Mouse (Mus musculus) stomach, embryonic 14.5 days (tissue): ENCODE measurements around the gene Scn3a. TPM values are rescaled to one million over a fixed set of nuclear protein-coding genes. Genes with fewer than 3 reads are reported as not detected.

ENCODE experiments used
- ATAC-seq: fragments of 200-750 bp; cut with Nextera tagmentation; 2 replicates; pipeline ENCODE4 v1.8.0; 2017; ENCODE audit warnings: low read depth, moderate TSS enrichment; ENCODE audit not compliant: insufficient number of reproducible peaks, insufficient read depth, low FRiP score
- H3K27ac ChIP-seq: fragments of 300-500 bp; sonication (generic); 2 replicates; pipeline ENCODE4 v1.5.1; 2014; ENCODE audit warnings: mild to moderate bottlenecking, low read length, moderate library complexity, mixed read lengths
- H3K27me3 ChIP-seq: fragments of 300-500 bp; sonication (generic); 2 replicates; pipeline ENCODE4 v1.6.1; 2014; ENCODE audit warnings: low read length, control low read depth, mixed read lengths; ENCODE audit not compliant: control insufficient read depth, insufficient read depth
- H3K36me3 ChIP-seq: fragments of 300-500 bp; sonication (generic); 2 replicates; pipeline ENCODE4 v1.6.1; 2014; ENCODE audit warnings: mild to moderate bottlenecking, control low read depth, low read length, moderate library complexity, mixed read lengths; ENCODE audit not compliant: control insufficient read depth, insufficient read depth
- H3K4me1 ChIP-seq: fragments of 300-500 bp; sonication (generic); 2 replicates; pipeline ENCODE4 v1.6.1; 2014; ENCODE audit warnings: low read length, control low read depth, mixed read lengths; ENCODE audit not compliant: control insufficient read depth, insufficient read depth
- H3K4me2 ChIP-seq: fragments of 300-500 bp; sonication (generic); replicated peaks from 2 replicates; pipeline ENCODE4 v1.6.1; 2014; ENCODE audit warnings: low read depth, low read length, control low read depth
- H3K4me3 ChIP-seq: fragments of 300-500 bp; sonication (generic); 2 replicates; pipeline ENCODE4 v1.5.1; 2014; ENCODE audit warnings: low read depth, low read length, control low read depth
- H3K9ac ChIP-seq: fragments of 300-500 bp; sonication (generic); replicated peaks from 2 replicates; pipeline ENCODE4 v1.6.1; 2014; ENCODE audit warnings: low read depth, mild to moderate bottlenecking, control low read depth, low read length, moderate library complexity, mixed read lengths
- H3K9me3 ChIP-seq: fragments of 300-500 bp; sonication (generic); 2 replicates; pipeline ENCODE4 v1.6.1; 2016; ENCODE audit warnings: low read depth, low read length, control low read depth; ENCODE audit not compliant: control insufficient read depth
- WGBS: fragments of 180-500 bp; shearing (Covaris S2); extraction: QIAGEN DNeasy Blood & Tissue Kit; methylation state at CpG from one replicate; pipeline ENCODE4 v1.1.7; 2014; 5-methylcytosine and 5-hydroxymethylcytosine counted together
- polyA plus RNA-seq: library from polyadenylated mRNA; unstranded; fragments of >200 nt; fragmentation: Nextera tagmentation; extraction: Ambion mirVana; gene quantifications from 2 replicates; pipeline ENCODE4 v1.2.1, GENCODE M21; 2014

Gene Scn3a
- polyA plus RNA-seq, 1 experiment from 2014 or later, result 1.9 TPM

GRCm38 (mm10) chr2:65538436-65538835 is 29.0 kb downstream of the Scn3a start:
- 32% methylated on average over 5 of the region's 5 CpGs for WGBS
- no peak overlapping the region for H3K4me3 ChIP-seq
- no peaks in the 10 kb centered on the region for H3K4me1 ChIP-seq
- H3K4me2 ChIP-seq, result no peak overlapping the region
- no peaks in the 10 kb centered on the region for H3K9me3 ChIP-seq
- no peaks in the 10 kb centered on the region for H3K36me3 ChIP-seq
- H3K27me3 ChIP-seq, result no peaks in the 10 kb centered on the region
- H3K9ac ChIP-seq, result no peak overlapping the region
- no peak overlapping the region for H3K27ac ChIP-seq
- ATAC-seq, result no peak

DNA sequence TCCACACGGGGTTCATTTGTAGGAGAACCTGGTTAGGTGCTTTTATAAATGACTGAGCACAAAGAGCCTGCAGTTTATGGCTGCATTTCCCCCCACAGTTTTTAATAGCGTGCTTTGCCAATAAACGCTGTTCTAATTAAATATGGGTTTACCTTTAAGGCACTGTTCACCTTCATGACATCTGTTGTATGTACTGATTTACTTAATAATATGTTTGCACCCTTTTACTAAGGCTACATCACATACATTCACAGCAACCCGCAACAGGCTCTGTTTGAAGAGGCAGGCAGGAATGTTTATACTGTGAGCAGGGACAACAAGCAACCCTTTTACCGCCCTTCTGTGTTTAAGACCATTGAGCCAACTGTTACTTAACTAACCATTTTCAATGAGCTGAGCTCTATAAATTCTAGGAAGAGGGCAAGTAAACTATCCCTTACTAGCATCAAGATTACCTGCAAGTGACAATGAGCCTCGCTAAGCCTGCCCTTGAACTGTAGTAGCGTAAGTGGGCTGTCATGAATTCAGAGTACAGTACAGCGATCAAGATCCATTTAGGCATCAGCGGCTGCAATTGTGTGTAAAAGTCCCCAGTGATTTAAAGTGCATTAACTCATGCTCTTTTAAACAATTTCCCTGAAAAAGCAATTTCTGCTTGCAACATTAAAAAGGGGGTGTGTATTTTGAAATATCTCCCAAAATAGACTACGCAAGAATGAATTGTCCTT is 35.1 kb downstream of the Scn3a start:
- no peak overlapping the region for H3K27ac ChIP-seq
- no peak overlapping the region for H3K4me3 ChIP-seq
- no peak for ATAC-seq
- H3K4me2 ChIP-seq, result no peak overlapping the region
- 59% methylated on average over 10 of the region's 10 CpGs for WGBS
- no peaks in the 10 kb centered on the region for H3K9me3 ChIP-seq
- no peaks in the 10 kb centered on the region for H3K36me3 ChIP-seq
- H3K4me1 ChIP-seq, result no peaks in the 10 kb centered on the region
- H3K9ac ChIP-seq, result no peak overlapping the region
- no peaks in the 10 kb centered on the region for H3K27me3 ChIP-seq

- Histone ChIP-seq H3K9ac (no peak overlapping the region), H3K27me3 (no peaks in the 10 kb centered on the region), H3K4me1 (no peaks in the 10 kb centered on the region), H3K4me2 (no peak overlapping the region), H3K27ac (no peak overlapping the region), H3K36me3 (no peaks in the 10 kb centered on the region), H3K9me3 (no peaks in the 10 kb centered on the region), H3K4me3 (no peak overlapping the region)
- WGBS, result 63% methylated on average over 5 of the region's 5 CpGs
- no peak for ATAC-seq
These were observed 38.3 kb downstream of the Scn3a start for GRCm38 (mm10) chr2:65529148-65529547.

DNA sequence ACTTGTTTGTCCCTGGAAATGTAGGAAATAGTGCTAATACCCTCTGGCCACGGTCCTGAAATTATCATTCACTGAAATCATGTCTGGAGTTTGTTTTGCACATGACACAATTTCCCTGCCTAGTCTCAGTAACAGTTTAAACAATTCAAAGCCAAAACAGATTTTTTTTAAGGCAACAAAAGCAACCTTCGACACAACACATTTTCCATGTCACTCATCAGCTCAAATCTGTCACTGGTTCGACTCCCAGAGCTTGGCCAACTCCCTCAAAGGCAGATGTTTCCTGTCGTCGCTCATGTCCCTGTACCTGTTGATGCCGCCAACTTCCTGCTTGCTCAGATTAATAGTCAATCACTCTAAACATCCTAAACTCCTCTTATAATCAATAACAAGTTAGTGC is 50.7 kb downstream of the Scn3a start:
- H3K9ac ChIP-seq, result no peak overlapping the region
- H3K4me2 ChIP-seq, result no peak overlapping the region
- no peaks in the 10 kb centered on the region for H3K9me3 ChIP-seq
- no peak overlapping the region for H3K27ac ChIP-seq
- 57% methylated on average over 6 of the region's 6 CpGs for WGBS
- no peaks in the 10 kb centered on the region for H3K4me1 ChIP-seq
- no peak overlapping the region for H3K4me3 ChIP-seq
- H3K27me3 ChIP-seq, result no peaks in the 10 kb centered on the region
- no peaks in the 10 kb centered on the region for H3K36me3 ChIP-seq
- no peak for ATAC-seq

GRCm38 (mm10) chr2:65508217-65508616 is 59.2 kb downstream of the Scn3a start:
- H3K4me3 ChIP-seq, result no peak overlapping the region
- H3K9me3 ChIP-seq, result no peaks in the 10 kb centered on the region
- no peak overlapping the region for H3K27ac ChIP-seq
- H3K4me2 ChIP-seq, result no peak overlapping the region
- ATAC-seq, result no peak
- no peaks in the 10 kb centered on the region for H3K4me1 ChIP-seq
- H3K36me3 ChIP-seq, result no peaks in the 10 kb centered on the region
- no peak overlapping the region for H3K9ac ChIP-seq
- no peaks in the 10 kb centered on the region for H3K27me3 ChIP-seq
- WGBS, result 78% methylated on average over 12 of the region's 12 CpGs

DNA sequence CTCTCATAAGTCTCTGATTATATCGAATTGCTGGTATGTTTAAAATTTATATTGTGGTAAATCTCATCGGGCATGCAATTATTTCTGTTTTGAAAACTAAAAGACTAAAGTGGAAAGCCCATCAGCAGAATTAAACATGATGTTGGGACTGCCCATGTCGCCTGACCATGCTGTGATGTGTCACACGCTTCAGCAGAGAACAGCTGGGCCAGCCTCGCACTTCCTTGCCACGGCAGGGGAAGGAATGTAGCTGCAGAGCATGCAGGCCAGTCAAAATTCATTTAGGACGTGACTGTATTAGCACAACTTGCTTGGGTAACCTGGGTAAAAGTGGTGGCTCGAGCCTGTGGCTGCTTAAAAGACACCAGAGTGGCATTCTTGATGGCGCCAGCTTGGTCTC is 77.0 kb downstream of the Scn3a start:
- Histone ChIP-seq H3K9ac (no peak overlapping the region), H3K36me3 (no peaks in the 10 kb centered on the region), H3K27ac (no peak overlapping the region), H3K9me3 (no peaks in the 10 kb centered on the region), H3K4me3 (no peak overlapping the region), H3K4me2 (no peak overlapping the region), H3K4me1 (no peaks in the 10 kb centered on the region), H3K27me3 (no peaks in the 10 kb centered on the region)
- 70% methylated on average over 9 of the region's 9 CpGs for WGBS
- no peak for ATAC-seq

DNA sequence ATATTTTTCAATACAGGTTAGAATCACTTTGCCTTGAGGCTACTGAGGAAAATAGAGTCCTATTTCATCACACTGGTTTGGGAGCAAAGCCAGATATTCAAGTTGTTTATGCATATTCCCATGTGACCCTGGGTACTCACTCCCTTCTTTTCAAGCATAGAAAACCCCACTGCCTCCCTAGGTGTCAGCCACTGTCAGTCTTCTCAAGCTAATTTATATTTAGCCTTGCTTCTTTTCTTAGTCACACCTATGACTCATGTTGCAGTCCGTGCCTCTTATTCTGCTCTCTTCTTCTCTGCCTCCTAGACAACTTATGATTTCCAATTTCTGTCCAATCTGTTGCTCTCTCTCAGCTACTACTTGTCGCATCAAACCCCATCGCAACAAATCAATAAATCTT is 84.0 kb downstream of the Scn3a start:
- ATAC-seq, result no peak
- H3K4me1 ChIP-seq, result no peaks in the 10 kb centered on the region
- H3K4me2 ChIP-seq, result no peak overlapping the region
- WGBS, result 56% methylated on average over 3 of the region's 3 CpGs
- no peak overlapping the region for H3K27ac ChIP-seq
- H3K27me3 ChIP-seq, result no peaks in the 10 kb centered on the region
- H3K4me3 ChIP-seq, result no peak overlapping the region
- no peaks in the 10 kb centered on the region for H3K9me3 ChIP-seq
- H3K36me3 ChIP-seq, result no peaks in the 10 kb centered on the region
- H3K9ac ChIP-seq, result no peak overlapping the region

- no peak overlapping the region for H3K4me2 ChIP-seq
- no peaks in the 10 kb centered on the region for H3K36me3 ChIP-seq
- WGBS, result 75% methylated on average over 4 of the region's 4 CpGs
- no peaks in the 10 kb centered on the region for H3K9me3 ChIP-seq
- H3K4me3 ChIP-seq, result no peak overlapping the region
- no peak overlapping the region for H3K9ac ChIP-seq
- no peaks in the 10 kb centered on the region for H3K27me3 ChIP-seq
- no peak for ATAC-seq
- no peak overlapping the region for H3K27ac ChIP-seq
- H3K4me1 ChIP-seq, result no peaks in the 10 kb centered on the region
These were observed 86.3 kb downstream of the Scn3a start for GRCm38 (mm10) chr2:65481007-65481672.
